24 mouse cellular contexts compared by ENCODE assay signal in the genomic region with DNA sequence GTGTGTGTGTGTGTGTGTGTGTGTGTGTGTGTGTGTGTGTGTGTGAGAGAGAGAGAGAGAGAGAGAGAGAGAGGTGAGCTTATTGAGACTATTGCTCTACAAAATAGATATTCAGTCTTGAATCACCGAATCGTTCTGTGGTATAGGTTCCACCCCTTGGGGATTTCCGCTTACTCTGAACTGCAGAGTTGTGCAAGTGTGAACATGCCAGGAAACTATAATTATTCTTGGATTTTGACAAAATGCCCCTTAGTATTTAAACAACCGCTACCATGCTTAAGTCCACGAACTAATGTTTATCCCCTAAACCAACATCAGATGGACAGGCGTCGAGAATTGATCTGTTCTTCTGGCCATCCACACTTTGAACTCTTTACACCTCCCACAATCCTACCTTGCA. TPM values are rescaled to one million over a fixed set of nuclear protein-coding genes. Genes with fewer than 3 reads are reported as not detected.
DNase-seq lines count a peak whose midpoint lies in the region; ATAC-seq and TF ChIP-seq lines count a peak whose summit lies in the region.
"Had no signal": no experiment of that assay in that cellular context is flagged by ENCODE, and none has a peak within 500 bp of the region (broad histone marks: within the 10 kb centered on the region; RNA-seq: fewer than 3 reads in every experiment).

No protein-coding gene starts in this region.

- in situ Hi-C loops in CH12.LX (cut with MboI; ENCODE audit: low pct_ligation_motif_present, low pct_unique_long_range_greater_than_20kb, low sequenced_read_pairs), result no loop called here

- no peak overlapping the region for H3K9ac ChIP-seq in liver, postnatal 0 days (replicated peaks)
- H3K9ac ChIP-seq in liver, embryonic 11.5 days (ENCODE audit: low read depth, low read length), result no peak overlapping the region
- no peak overlapping the region for H3K9ac ChIP-seq in CH12.LX (ENCODE audit: insufficient read depth, low read depth)
- no peak overlapping the region for H3K9ac ChIP-seq in stomach, postnatal 0 days (ENCODE audit: low read length)
- H3K9ac ChIP-seq: embryonic facial prominence, embryonic 13.5 days; forebrain, embryonic 13.5 days; forebrain, embryonic 15.5 days; forebrain, postnatal 0 days had no signal

- no peak for TF ChIP-seq EP300 in liver, postnatal 0 days (IDR thresholded peaks at IDR 0.05; ENCODE audit: low read depth)
- TF ChIP-seq EP300 in CH12.LX (IDR thresholded peaks at IDR 0.05; ENCODE audit: low read length), result no peak
- no peak for TF ChIP-seq EP300 in stomach, postnatal 0 days (optimal IDR thresholded peaks at IDR 0.05)

- H3K4me2 ChIP-seq in liver, postnatal 0 days (ENCODE audit: low read depth, low read length), result no peak overlapping the region
- no peak overlapping the region for H3K4me2 ChIP-seq in liver, embryonic 11.5 days
- peak overlapping the region; percentile 7; the same call in 1 of the 2 replicates for H3K4me2 ChIP-seq in CH12.LX (ENCODE audit: insufficient read depth, low read depth, poor library complexity, severe bottlenecking)
- no peak overlapping the region for H3K4me2 ChIP-seq in stomach, postnatal 0 days (replicated peaks; ENCODE audit: low read depth)
- H3K4me2 ChIP-seq: embryonic facial prominence, embryonic 13.5 days; forebrain, embryonic 13.5 days; forebrain, embryonic 15.5 days had no signal

- H3K79me2 ChIP-seq in CH12.LX (replicated peaks; ENCODE audit: control insufficient read depth, extremely low read depth, insufficient read depth, poor library complexity, severe bottlenecking), result no peaks in the 10 kb centered on the region

- H3K36me3 ChIP-seq in liver, postnatal 0 days (replicated peaks; ENCODE audit: insufficient read depth, low read length), result no peaks in the 10 kb centered on the region
- no peaks in the 10 kb centered on the region for H3K36me3 ChIP-seq in liver, embryonic 11.5 days (ENCODE audit: control insufficient read depth, insufficient read depth, low read length)
- no peaks in the 10 kb centered on the region for H3K36me3 ChIP-seq in CH12.LX (replicated peaks in 1 of 2; ENCODE audit: control insufficient read depth in 1 of 2, insufficient read depth in 1 of 2, low read length in 1 of 2)
- H3K36me3 ChIP-seq in stomach, postnatal 0 days (ENCODE audit: control insufficient read depth, insufficient read depth, low read length), result no peaks in the 10 kb centered on the region
- H3K36me3 ChIP-seq: embryonic facial prominence, embryonic 13.5 days; forebrain, embryonic 15.5 days had no signal

- H3K9me3 ChIP-seq in liver, postnatal 0 days (ENCODE audit: low read length), result no peaks in the 10 kb centered on the region
- H3K9me3 ChIP-seq in liver, embryonic 11.5 days (ENCODE audit: control insufficient read depth, low read length), result no peaks in the 10 kb centered on the region
- H3K9me3 ChIP-seq in CH12.LX (replicated peaks; ENCODE audit: low read length), result no peaks in the 10 kb centered on the region
- H3K9me3 ChIP-seq in stomach, postnatal 0 days (ENCODE audit: control insufficient read depth, low read length), result no peaks in the 10 kb centered on the region
- H3K9me3 ChIP-seq: embryonic facial prominence, embryonic 13.5 days; forebrain, embryonic 13.5 days; forebrain, embryonic 15.5 days had no signal

- DNase-seq in liver, postnatal 0 days, result no peak
- no peak for DNase-seq in liver, embryonic 11.5 days (ENCODE audit: low spot score)
- peak; percentile 55 for DNase-seq in CH12.LX (ENCODE audit: extremely low read depth)
- no peak for DNase-seq in cerebellum, postnatal 10 days
- DNase-seq in stomach, postnatal 0 days (ENCODE audit: low spot score), result no peak
- DNase-seq in layer of hippocampus, postnatal 36 days, result no peak
- DNase-seq: adrenal gland, adult 8-10 months; adrenal gland, postnatal 14 days; B cell, adult 2 months; cerebellum, adult 11 months; cerebellum, adult 18-20 months; cerebellum, adult 8-10 months; cerebellum, postnatal 14 days; cerebellum, postnatal 36 days; forebrain, postnatal 0 days had no signal

- TF ChIP-seq RAD21 in CH12.LX (IDR thresholded peaks at IDR 0.05; ENCODE audit: low read depth, low read length), result no peak

- ATAC-seq in liver, postnatal 0 days, result peak; percentile 38
- no peak for ATAC-seq in liver, embryonic 11.5 days (replicated peaks; ENCODE audit: low FRiP score)
- peak; percentile 28 for ATAC-seq in common myeloid progenitor, adult 5-6 weeks (replicated peaks; ENCODE audit: low read depth, poor library complexity, severe bottlenecking)
- 0 out of 2 replicates have a peak, but pooled peaks have one; percentile 19 for ATAC-seq in megakaryocyte progenitor cell, adult 5-6 weeks (replicated peaks; ENCODE audit: poor library complexity)
- ATAC-seq in stomach, postnatal 0 days (ENCODE audit: low FRiP score, low TSS enrichment), result no peak
- ATAC-seq: activated CD4-positive, CD25-positive, alpha-beta regulatory T cell, adult 4 months; CD4-positive, CD25-positive, alpha-beta regulatory T cell, adult 4 months; forebrain, embryonic 13.5 days; forebrain, embryonic 15.5 days; forebrain, postnatal 0 days; Patski had no signal

- H3K27me3 ChIP-seq in liver, postnatal 0 days (ENCODE audit: insufficient read depth, low read length), result no peaks in the 10 kb centered on the region
- H3K27me3 ChIP-seq in liver, embryonic 11.5 days (replicated peaks; ENCODE audit: control insufficient read depth, insufficient read depth, low read length), result no peaks in the 10 kb centered on the region
- H3K27me3 ChIP-seq in CH12.LX (replicated peaks), result no peaks in the 10 kb centered on the region
- no peaks in the 10 kb centered on the region for H3K27me3 ChIP-seq in stomach, postnatal 0 days (ENCODE audit: control insufficient read depth, insufficient read depth, low read length)
- H3K27me3 ChIP-seq: embryonic facial prominence, embryonic 13.5 days; forebrain, embryonic 13.5 days; forebrain, embryonic 15.5 days had no signal

- H3K27ac ChIP-seq in liver, postnatal 0 days (ENCODE audit: low read depth), result no peak overlapping the region
- H3K27ac ChIP-seq in liver, embryonic 11.5 days (ENCODE audit: low read depth, low read length), result no peak overlapping the region
- H3K27ac ChIP-seq in CH12.LX (ENCODE audit: insufficient read depth, low read depth), result peak overlapping the region; percentile 28
- H3K27ac ChIP-seq in stomach, postnatal 0 days (replicated peaks), result no peak overlapping the region
- H3K27ac ChIP-seq: embryonic facial prominence, embryonic 13.5 days; forebrain, embryonic 13.5 days; forebrain, embryonic 15.5 days had no signal

- 63% methylated on average over 7 of the region's 7 CpGs for WGBS in liver, postnatal 0 days (ENCODE audit: insufficient replicate concordance)
- WGBS in liver, embryonic 11.5 days, result 81% methylated on average over 7 of the region's 7 CpGs
- 76% methylated on average over 7 of the region's 7 CpGs for WGBS in stomach, postnatal 0 days

- dilution Hi-C loops in CH12.LX (cut with MboI; ENCODE audit: extremely low pct_ligation_motif_present, extremely low pct_unique_long_range_greater_than_20kb, low sequenced_read_pairs), result no loop called here

- no peak overlapping the region for H3K4me3 ChIP-seq in liver, postnatal 0 days (ENCODE audit: low read depth, low read length)
- no peak overlapping the region for H3K4me3 ChIP-seq in liver, embryonic 11.5 days (ENCODE audit: low read depth, low read length)
- no peak overlapping the region for H3K4me3 ChIP-seq in CH12.LX (replicated peaks in 1 of 3; ENCODE audit: low read depth in 2 of 3, low read length in 2 of 3, poor library complexity in 1 of 3)
- H3K4me3 ChIP-seq in stomach, postnatal 0 days (ENCODE audit: low read depth, low read length), result no peak overlapping the region
- H3K4me3 ChIP-seq: embryonic facial prominence, embryonic 13.5 days; forebrain, embryonic 13.5 days; forebrain, embryonic 15.5 days had no signal

- TF ChIP-seq POLR2A in CH12.LX (IDR thresholded peaks at IDR 0.05; ENCODE audit: low read depth, low read length), result no peak

- H3K4me1 ChIP-seq in liver, postnatal 0 days (ENCODE audit: insufficient read depth), result peaks cover 4% of the 10 kb centered on the region; the same call in 1 of the 2 replicates
- H3K4me1 ChIP-seq in liver, embryonic 11.5 days (replicated peaks; ENCODE audit: control insufficient read depth, insufficient read depth, low read length), result no peaks in the 10 kb centered on the region
- peaks cover 2 to 36% of the 10 kb centered on the region in 2 experiments; a peak in 3 of 4 replicates for H3K4me1 ChIP-seq in CH12.LX (ENCODE audit: control insufficient read depth in 1 of 2, insufficient read depth in 2 of 2)
- H3K4me1 ChIP-seq in stomach, postnatal 0 days (replicated peaks; ENCODE audit: control insufficient read depth, insufficient read depth), result no peaks in the 10 kb centered on the region

- TF ChIP-seq CTCF in liver, postnatal 0 days (IDR thresholded peaks at IDR 0.05; ENCODE audit: low read depth), result no peak
- no peak for TF ChIP-seq CTCF in CH12.LX (conservative IDR thresholded peaks at IDR 0.05 in 1 of 2, IDR thresholded peaks at IDR 0.05 in 1 of 2; ENCODE audit: low read depth in 2 of 2, low read length in 2 of 2)
- no peak for TF ChIP-seq CTCF in stomach, postnatal 0 days (IDR thresholded peaks at IDR 0.05; ENCODE audit: low read depth)

TF ChIP-seq in CH12.LX, 34 proteins besides CTCF, POLR2A, EP300 and RAD21 (continues in another document):
- TF ChIP-seq ETS1 (conservative IDR thresholded peaks at IDR 0.05; ENCODE audit: low read depth, low read length) (peak; percentile 40; the same call in 1 of the 2 replicates), JUN (IDR thresholded peaks at IDR 0.05; ENCODE audit: insufficient read depth, low read depth, low read length) (no peak), ZC3H11A (IDR thresholded peaks at IDR 0.05; ENCODE audit: low read depth, low read length) (no peak), NELFE (IDR thresholded peaks at IDR 0.05; ENCODE audit: low read depth, low read length) (no peak), CHD1 (IDR thresholded peaks at IDR 0.05; ENCODE audit: low read depth, low read length) (peak; percentile 62; the same call in 1 of the 2 replicates), E2F4 (IDR thresholded peaks at IDR 0.05; ENCODE audit: insufficient replicate concordance, low read depth, low read length) (no peak), BHLHE40 (IDR thresholded peaks at IDR 0.05; ENCODE audit: low read depth, low read length) (peak; percentile 17; the same call in 1 of the 2 replicates), MEF2A (IDR thresholded peaks at IDR 0.05; ENCODE audit: borderline replicate concordance, low read depth, low read length) (peak; percentile 77)

RNA-seq across cellular contexts. Expression of gene Adgrl3, which starts 57.1 kb away (rescaled TPM):
- 0.73 and 1.1 TPM in 2 replicates for polyA plus RNA-seq in liver, postnatal 0 days (2015; fragmentation: Nextera tagmentation; extraction: Ambion mirVana)
- 7.4 and 9.1 TPM in 2 replicates for polyA plus RNA-seq in liver, embryonic 11.5 days (2014; fragmentation: Nextera tagmentation; extraction: Ambion mirVana)
- 0.13 TPM in 2 replicates for total RNA-seq in CH12.LX (2012; rRNA removed)
- not detected in 2 replicates for total RNA-seq in CH12.LX (2014; rRNA removed)
- not detected in 2 replicates for polyA plus RNA-seq in CH12.LX (2012; ENCODE audit: insufficient read length, low read depth)
- not detected in 2 replicates for total RNA-seq in common myeloid progenitor, adult 5-6 weeks (2017)
- total RNA-seq in megakaryocyte progenitor cell, adult 5-6 weeks (2015), result not detected in 2 replicates
- total RNA-seq in megakaryocyte progenitor cell, adult 5-6 weeks (2017), result not detected in 2 replicates
- 4.6 and 5.5 TPM in 2 replicates for polyA plus RNA-seq in stomach, postnatal 0 days (2015; fragmentation: Nextera tagmentation; extraction: Ambion mirVana)
- total RNA-seq in layer of hippocampus, postnatal 36 days (2021), result 100 to 1,000 TPM; 157 to 179 TPM
- total RNA-seq: MEL had no signal

Comparison
In these comparisons a context has a peak if more than half of its experiments do, and no peak if none do; other contexts are left out.
1. ATAC-seq: peak in liver, postnatal 0 days (single experiment), common myeloid progenitor, adult 5-6 weeks (single experiment) and megakaryocyte progenitor cell, adult 5-6 weeks (single experiment); none in liver, embryonic 11.5 days (single experiment) and stomach, postnatal 0 days (single experiment).
2. RNA of gene Adgrl3, which starts 57.1 kb away (total RNA-seq): 157 to 179 TPM in layer of hippocampus, postnatal 36 days; 0.13 TPM in CH12.LX, not detected in common myeloid progenitor, adult 5-6 weeks and not detected in megakaryocyte progenitor cell, adult 5-6 weeks; every median in the first group is over 100 times any median in the second.